Mouse (Mus musculus): ENCODE data around the gene Adad2. TPM values are rescaled to one million over a fixed set of nuclear protein-coding genes. Genes with fewer than 3 reads are reported as not detected.

The Adad2 gene
- not detected for polyA plus RNA-seq (2017; shearing (Covaris generic))

DNA sequence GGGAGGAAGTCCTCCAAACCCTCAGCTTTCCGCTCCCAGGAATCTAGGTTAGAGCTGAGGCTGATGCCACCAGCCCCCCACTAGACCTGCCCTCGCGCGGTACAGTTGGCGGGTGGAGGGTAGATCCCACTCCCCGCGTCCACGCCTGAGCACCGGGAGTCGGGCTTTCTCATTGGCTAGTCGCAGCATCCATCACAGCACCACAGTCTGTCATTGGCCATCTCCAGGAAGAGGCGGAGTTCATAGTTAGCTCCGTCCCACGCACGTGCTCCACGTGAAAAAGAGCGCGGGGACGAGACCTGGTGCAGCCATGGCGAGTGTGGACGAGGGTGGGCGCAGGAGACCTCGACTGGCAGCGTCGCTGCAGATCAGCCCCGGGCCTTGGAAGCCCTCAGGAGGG, at the start of gene Adad2:
Gene Adad2, plus strand, starts transcription at position 277 of the 400 bp plus-strand sequence.

DNA sequence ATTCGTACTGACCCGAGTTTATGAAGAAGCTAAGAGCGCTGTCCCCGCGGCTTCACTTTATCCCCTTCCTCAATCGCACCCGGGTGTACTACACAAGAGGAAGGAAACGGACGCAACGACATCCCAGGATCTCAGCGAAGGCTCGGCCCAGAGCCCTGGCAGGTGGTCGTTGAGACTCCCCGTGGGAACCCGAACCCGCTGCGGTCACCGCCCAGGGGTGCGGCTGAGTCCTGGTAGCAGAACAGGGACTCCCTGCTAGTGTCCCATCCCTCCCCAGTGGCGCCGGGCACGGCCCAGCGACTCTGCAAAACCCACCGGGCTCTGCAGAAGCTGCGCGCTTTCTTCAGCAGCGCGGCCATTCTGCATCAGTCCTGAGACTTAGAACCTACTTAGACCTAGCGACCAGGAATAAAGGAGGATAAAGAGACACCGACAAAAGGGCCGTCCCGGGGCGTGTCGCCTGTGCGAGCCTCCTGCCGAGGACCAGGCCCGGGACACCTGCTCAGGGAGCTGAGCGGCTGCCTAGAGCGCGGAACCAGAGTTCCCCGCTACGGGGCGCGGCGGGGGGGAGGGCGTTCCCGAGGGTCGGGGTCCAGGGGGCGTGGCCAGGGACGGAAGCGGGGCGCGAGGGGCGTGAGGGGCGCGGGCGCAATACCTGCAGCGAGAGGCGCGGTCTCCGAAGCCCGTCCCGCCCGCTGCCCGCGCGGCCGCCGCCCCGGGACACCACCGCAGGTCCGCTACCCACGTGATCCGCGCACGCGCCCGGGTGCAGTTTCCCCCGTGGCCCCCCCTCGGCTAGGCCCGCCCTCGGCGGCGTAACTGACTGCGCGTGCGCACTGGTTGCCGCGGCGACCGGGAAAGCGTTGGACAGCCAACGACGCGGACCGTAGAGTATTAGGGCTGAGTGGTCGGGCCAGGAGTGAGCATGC, 37.8 kb upstream of the Adad2 start, which contains the start of the genes Hsdl1 and Dnaaf1:
Gene Hsdl1, minus strand, starts transcription at position 747 of the 929 bp plus-strand sequence.
Gene Dnaaf1, plus strand, starts transcription at position 799 of the 929 bp plus-strand sequence.

DNA sequence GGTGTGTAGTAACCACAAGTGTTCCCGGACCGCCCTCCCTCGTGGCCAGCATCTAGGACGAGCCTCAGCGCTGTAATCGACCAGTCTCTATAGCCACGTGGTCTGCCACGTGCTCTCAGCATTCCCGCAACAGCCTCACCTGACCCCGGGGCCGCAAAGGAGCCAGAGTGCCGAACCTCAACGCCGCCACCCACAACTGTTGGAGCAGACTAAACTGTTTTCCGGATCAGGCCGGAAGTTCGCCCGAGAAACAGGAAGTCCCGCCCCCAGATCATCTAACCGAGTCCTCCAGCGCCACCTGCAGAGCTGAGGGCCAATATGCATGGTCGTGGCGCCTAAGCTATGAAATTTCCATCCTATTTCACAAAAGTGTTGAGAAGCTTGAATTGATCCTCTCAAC, 7.6 kb upstream of the Adad2 start, which contains the start of gene Taf1c:
Gene Taf1c, minus strand, starts transcription at position 227 of the 400 bp plus-strand sequence.

DNA sequence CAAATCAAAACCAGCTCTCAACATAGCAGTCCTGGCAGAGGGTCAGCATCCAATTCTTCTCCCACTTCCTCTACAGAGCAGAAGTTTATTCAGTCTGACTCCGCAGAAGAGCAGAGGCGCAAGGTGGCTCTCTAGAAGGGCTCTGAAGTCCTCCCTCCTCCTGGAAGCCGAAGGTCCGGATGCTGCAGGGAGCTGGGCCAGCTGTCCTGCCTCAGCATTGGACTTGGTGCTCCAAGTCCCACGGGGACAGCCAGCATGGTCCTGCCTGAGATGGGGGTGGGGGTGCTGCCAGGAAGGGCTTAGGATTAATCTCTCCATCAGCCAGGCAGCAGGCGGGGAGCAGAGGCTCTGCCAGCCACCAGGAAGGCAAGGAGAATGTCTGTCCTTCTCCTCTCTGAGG, 22.8 kb downstream of the Adad2 start, which contains the start of gene Kcng4:
Gene Kcng4, minus strand, starts transcription at position 303 of the 400 bp plus-strand sequence.

Other genes with a start within 250 kb of the Adad2 start
- gene Mlycd, start 217.9 kb upstream of the Adad2 start, polyA plus RNA-seq (2017; shearing (Covaris generic)) = 1.9 TPM
- 28.1 TPM for gene Osgin1, start 178.6 kb upstream of the Adad2 start, polyA plus RNA-seq (2017; shearing (Covaris generic))
- gene Necab2, start 166.0 kb upstream of the Adad2 start, polyA plus RNA-seq (2017; shearing (Covaris generic)) = not detected
- gene Slc38a8, start 111.0 kb upstream of the Adad2 start, polyA plus RNA-seq (2017; shearing (Covaris generic)) = not detected
- gene Mbtps1, start 54.0 kb upstream of the Adad2 start, polyA plus RNA-seq (2017; shearing (Covaris generic)) = 126 TPM
- gene Hsdl1, start 37.6 kb upstream of the Adad2 start, polyA plus RNA-seq (2017; shearing (Covaris generic)) = 138 TPM
- gene Dnaaf1, start 37.5 kb upstream of the Adad2 start, polyA plus RNA-seq (2017; shearing (Covaris generic)) = not detected
- gene Taf1c, start 7.5 kb upstream of the Adad2 start, polyA plus RNA-seq (2017; shearing (Covaris generic)) = 44.3 TPM
- not detected for gene Kcng4, start 22.9 kb downstream of the Adad2 start, polyA plus RNA-seq (2017; shearing (Covaris generic))
- not detected for gene Wfdc1, start 53.6 kb downstream of the Adad2 start, polyA plus RNA-seq (2017; shearing (Covaris generic))
- gene Atp2c2, start 87.3 kb downstream of the Adad2 start, polyA plus RNA-seq (2017; shearing (Covaris generic)) = not detected
- gene Tldc1, start 165.7 kb downstream of the Adad2 start, polyA plus RNA-seq (2017; shearing (Covaris generic)) = 15.0 TPM
- gene Cotl1, start 227.8 kb downstream of the Adad2 start, polyA plus RNA-seq (2017; shearing (Covaris generic)) = 430 TPM
- gene Klhl36, start 249.5 kb downstream of the Adad2 start, polyA plus RNA-seq (2017; shearing (Covaris generic)) = 19.2 TPM